Mouse (Mus musculus) activated CD4-positive, CD25-positive, alpha-beta regulatory T cell, adult 9 weeks (primary cell): Measurements from ENCODE around the gene Stk4. TPM values are rescaled to one million over a fixed set of nuclear protein-coding genes. Genes with fewer than 3 reads are reported as not detected.

Experiments
- polyA plus RNA-seq: library from polyadenylated mRNA; unstranded; fragments of 100-300 nt; shearing (Covaris generic); gene quantifications from one replicate; pipeline ENCODE4 v1.2.1, GENCODE M21; 2017

Gene Stk4
- polyA plus RNA-seq, result 309 TPM

GRCm38 (mm10) chr2:164070142-164070764 is at the start of gene Stk4:
Gene Stk4 (plus strand): TSS chr2:164070322.

GRCm38 (mm10) chr2:164025150-164025549 is 45.0 kb upstream of the Stk4 start, which contains the start of gene Pabpc1l:
Gene Pabpc1l (plus strand): TSS chr2:164025450.

GRCm38 (mm10) chr2:164070765-164071436 is 779 bp downstream of the Stk4 start, which contains the start of gene Tomm34:
Gene Tomm34 (minus strand): TSS chr2:164071169.

GRCm38 (mm10) chr2:164170902-164171301 is 100.8 kb downstream of the Stk4 start, which contains the start of gene Kcns1:
Gene Kcns1 (minus strand): TSS chr2:164171113.

GRCm38 (mm10) chr2:164182692-164183255 is 112.7 kb downstream of the Stk4 start, which contains the start of gene Wfdc5:
Gene Wfdc5 (minus strand): TSS chr2:164182742.

GRCm38 (mm10) chr2:164190576-164190975 is 120.5 kb downstream of the Stk4 start, which contains the start of gene Wfdc12:
Gene Wfdc12 (minus strand): TSS chr2:164190608.

GRCm38 (mm10) chr2:164199626-164200327 is 129.7 kb downstream of the Stk4 start, which contains the start of gene Wfdc15a:
Gene Wfdc15a (minus strand): TSS chr2:164200130.

Other genes with a start within 250 kb of the Stk4 start
- gene Ccn5, start 249.5 kb upstream of the Stk4 start, polyA plus RNA-seq, result not detected
- gene Kcnk15, start 216.7 kb upstream of the Stk4 start, polyA plus RNA-seq, result not detected
- gene Rims4, start 151.6 kb upstream of the Stk4 start, polyA plus RNA-seq, result not detected
- gene Ywhab, start 75.4 kb upstream of the Stk4 start, polyA plus RNA-seq, result 89.5 TPM
- gene Pabpc1l, start 44.9 kb upstream of the Stk4 start, polyA plus RNA-seq, result 4.6 TPM
- gene Tomm34, start 847 bp downstream of the Stk4 start, polyA plus RNA-seq, result 147 TPM
- not detected for gene Kcns1, start 100.8 kb downstream of the Stk4 start, polyA plus RNA-seq
- gene Wfdc5, start 112.4 kb downstream of the Stk4 start, polyA plus RNA-seq, result not detected
- gene Wfdc12, start 120.3 kb downstream of the Stk4 start, polyA plus RNA-seq, result not detected
- not detected for gene Wfdc15a, start 129.8 kb downstream of the Stk4 start, polyA plus RNA-seq
- gene Wfdc15b, start 151.3 kb downstream of the Stk4 start, polyA plus RNA-seq, result not detected
- gene Svs2, start 168.1 kb downstream of the Stk4 start, polyA plus RNA-seq, result not detected
- gene Svs3b, start 186.3 kb downstream of the Stk4 start, polyA plus RNA-seq, result not detected
- not detected for gene Svs4, start 208.1 kb downstream of the Stk4 start, polyA plus RNA-seq
- not detected for gene Svs3a, start 218.9 kb downstream of the Stk4 start, polyA plus RNA-seq
- not detected for gene Svs6, start 246.4 kb downstream of the Stk4 start, polyA plus RNA-seq